9 mouse cellular contexts compared by ENCODE assay signal in genomic region chr4:84362337-84362823, GRCm38 (mm10).
DNase-seq lines count a peak whose midpoint lies in the region; ATAC-seq and TF ChIP-seq lines count a peak whose summit lies in the region.
"Had no signal": no experiment of that assay in that cellular context is flagged by ENCODE, and none has a peak within 500 bp of the region (broad histone marks: within the 10 kb centered on the region; RNA-seq: fewer than 3 reads in every experiment).

No protein-coding gene starts in this region.

- no peak overlapping the region for H3K4me3 ChIP-seq in heart, embryonic 11.5 days (ENCODE audit: low read depth, low read length)
- no peak overlapping the region for H3K4me3 ChIP-seq in lung, postnatal 0 days (ENCODE audit: low read depth, low read length)

- H3K27ac ChIP-seq in heart, embryonic 11.5 days (ENCODE audit: low read depth, low read length): no peak overlapping the region
- H3K27ac ChIP-seq in lung, postnatal 0 days (ENCODE audit: low read length): no peak overlapping the region

- WGBS in heart, embryonic 11.5 days (ENCODE audit: insufficient replicate concordance): 53% methylated on average over 8 of the region's 8 CpGs
- WGBS in lung, postnatal 0 days: 22% methylated on average over 8 of the region's 8 CpGs

- TF ChIP-seq EP300 in lung, postnatal 0 days (IDR thresholded peaks at IDR 0.05): no peak; the same call in 1 of the 2 replicates

- no peak for ATAC-seq in heart, embryonic 11.5 days (replicated peaks; ENCODE audit: insufficient number of reproducible peaks, low FRiP score, low TSS enrichment)
- peak; percentile 85 for ATAC-seq in lung, postnatal 0 days

- H3K4me2 ChIP-seq in heart, embryonic 11.5 days: no peak overlapping the region
- no peak overlapping the region for H3K4me2 ChIP-seq in lung, postnatal 0 days (replicated peaks; ENCODE audit: low read depth, low read length)

- DNase-seq in heart, adult 8-10 months (ENCODE audit: low spot score): peak; percentile 28
- peak; percentile 8 for DNase-seq in brain, adult 2 months (ENCODE audit: low read depth, low spot score)
- peak; percentile 80 for DNase-seq in forelimb bud, embryonic 11.5 days (ENCODE audit: low read depth, low spot score)
- peak; percentile 77 for DNase-seq in lung, postnatal 0 days (ENCODE audit: low spot score)
- DNase-seq in urinary bladder, adult 2 months (ENCODE audit: low spot score): no peak
- DNase-seq in layer of hippocampus, adult 9-11 months: no peak
- DNase-seq in spleen, postnatal 10 days (ENCODE audit: low spot score in 2 of 2): no peak
- DNase-seq: midbrain, embryonic 14.5 days had no signal

- no peaks in the 10 kb centered on the region for H3K9me3 ChIP-seq in heart, embryonic 11.5 days (replicated peaks; ENCODE audit: control insufficient read depth, low read length)
- H3K9me3 ChIP-seq in lung, postnatal 0 days (ENCODE audit: low read length): no peaks in the 10 kb centered on the region

- H3K9ac ChIP-seq in heart, embryonic 11.5 days (ENCODE audit: low read depth, low read length): no peak overlapping the region
- H3K9ac ChIP-seq in lung, postnatal 0 days (replicated peaks; ENCODE audit: low read depth): no peak overlapping the region

- H3K4me1 ChIP-seq in heart, embryonic 11.5 days (ENCODE audit: control insufficient read depth, insufficient read depth, low read length): no peaks in the 10 kb centered on the region
- no peaks in the 10 kb centered on the region for H3K4me1 ChIP-seq in lung, postnatal 0 days (ENCODE audit: insufficient read depth, low read depth, low read length)

- TF ChIP-seq CTCF in lung, postnatal 0 days (IDR thresholded peaks at IDR 0.05): no peak

- H3K36me3 ChIP-seq in heart, embryonic 11.5 days (ENCODE audit: control insufficient read depth, insufficient read depth, low read length): no peaks in the 10 kb centered on the region
- no peaks in the 10 kb centered on the region for H3K36me3 ChIP-seq in lung, postnatal 0 days (ENCODE audit: insufficient read depth, low read length)

- H3K27me3 ChIP-seq in heart, embryonic 11.5 days (ENCODE audit: control insufficient read depth, insufficient read depth, low read length): no peaks in the 10 kb centered on the region
- H3K27me3 ChIP-seq in lung, postnatal 0 days (replicated peaks; ENCODE audit: insufficient read depth, low read length): no peaks in the 10 kb centered on the region

Comparison
In these comparisons a context has a peak if more than half of its experiments do, and no peak if none do; other contexts are left out.
1. DNase-seq: peak in heart, adult 8-10 months (single experiment), brain, adult 2 months (single experiment), forelimb bud, embryonic 11.5 days (single experiment) and lung, postnatal 0 days (single experiment); none in urinary bladder, adult 2 months (single experiment), layer of hippocampus, adult 9-11 months (single experiment) and spleen, postnatal 10 days (0 of 2).